Mouse (Mus musculus) kidney, embryonic 14.5 days (tissue): ENCODE measurements around the gene Cltrn. TPM values are rescaled to one million over a fixed set of nuclear protein-coding genes. Genes with fewer than 3 reads are reported as not detected.

Source experiments
- ATAC-seq: fragments of 200-750 bp; cut with Nextera tagmentation; 2 replicates; pipeline ENCODE4 v1.8.0; 2017; ENCODE audit warnings: moderate number of reproducible peaks, mild to moderate bottlenecking, moderate TSS enrichment, moderate library complexity; ENCODE audit not compliant: low FRiP score, low TSS enrichment
- H3K27ac ChIP-seq: fragments of 300-500 bp; sonication (generic); 2 replicates; pipeline ENCODE4 v1.5.1; 2014; ENCODE audit warnings: low read depth, mild to moderate bottlenecking, low read length, moderate library complexity, mixed read lengths
- H3K27me3 ChIP-seq: fragments of 300-500 bp; sonication (generic); 2 replicates; pipeline ENCODE4 v1.6.1; 2014; ENCODE audit warnings: mild to moderate bottlenecking, low read length; ENCODE audit not compliant: control insufficient read depth, insufficient read depth
- H3K36me3 ChIP-seq: fragments of 300-500 bp; sonication (generic); 2 replicates; pipeline ENCODE4 v1.6.1; 2014; ENCODE audit warnings: low read length, mixed read lengths; ENCODE audit not compliant: control insufficient read depth, insufficient read depth
- H3K4me1 ChIP-seq: fragments of 300-500 bp; sonication (generic); 2 replicates; pipeline ENCODE4 v1.6.1; 2014; ENCODE audit warnings: low read length, mixed read lengths; ENCODE audit not compliant: control insufficient read depth, insufficient read depth
- H3K4me2 ChIP-seq: fragments of 300-500 bp; sonication (generic); replicated peaks from 2 replicates; pipeline ENCODE4 v1.6.1; 2014; ENCODE audit warnings: low read depth, mild to moderate bottlenecking, low read length
- H3K4me3 ChIP-seq: fragments of 300-500 bp; sonication (generic); 2 replicates; pipeline ENCODE4 v1.5.1; 2014; ENCODE audit warnings: mild to moderate bottlenecking, low read length
- H3K9ac ChIP-seq: fragments of 300-500 bp; sonication (generic); 2 replicates; pipeline ENCODE4 v1.6.1; 2014; ENCODE audit warnings: low read depth, mild to moderate bottlenecking, low read length, moderate library complexity
- H3K9me3 ChIP-seq: fragments of 300-500 bp; sonication (generic); 2 replicates; pipeline ENCODE4 v1.6.1; 2016; ENCODE audit warnings: low read length; ENCODE audit not compliant: control insufficient read depth
- WGBS: fragments of 180-500 bp; shearing (Covaris S2); extraction: QIAGEN DNeasy Blood & Tissue Kit; methylation state at CpG from one replicate; pipeline ENCODE4 v1.1.7; 2014; 5-methylcytosine and 5-hydroxymethylcytosine counted together
- polyA plus RNA-seq: library from polyadenylated mRNA; unstranded; fragments of >200 nt; fragmentation: Nextera tagmentation; extraction: Ambion mirVana; gene quantifications from 2 replicates; pipeline ENCODE4 v1.2.1, GENCODE M21; 2014

The Cltrn gene
- polyA plus RNA-seq, 1 experiment from 2014 or later = 29.7 TPM

GRCm38 (mm10) chrX:164111146-164111545 lies 22.5 kb downstream of the Cltrn start:
- Histone ChIP-seq H3K27ac (no peak overlapping the region), H3K4me2 (no peak overlapping the region), H3K4me1 (no peaks in the 10 kb centered on the region), H3K4me3 (no peak overlapping the region), H3K27me3 (no peaks in the 10 kb centered on the region), H3K9me3 (no peaks in the 10 kb centered on the region), H3K36me3 (no peaks in the 10 kb centered on the region), H3K9ac (no peak overlapping the region)
- WGBS = 76% methylated on average over 3 of the region's 3 CpGs
- no peak for ATAC-seq

GRCm38 (mm10) chrX:164113744-164114143 lies 25.1 kb downstream of the Cltrn start:
- Histone ChIP-seq H3K9me3 (no peaks in the 10 kb centered on the region), H3K4me2 (no peak overlapping the region), H3K4me3 (no peak overlapping the region), H3K4me1 (no peaks in the 10 kb centered on the region), H3K36me3 (no peaks in the 10 kb centered on the region), H3K27ac (no peak overlapping the region), H3K27me3 (no peaks in the 10 kb centered on the region), H3K9ac (no peak overlapping the region)
- no peak for ATAC-seq
- 83% methylated on average over 6 of the region's 6 CpGs for WGBS

GRCm38 (mm10) chrX:164123942-164124341 lies 35.3 kb downstream of the Cltrn start:
- H3K36me3 ChIP-seq = no peaks in the 10 kb centered on the region
- WGBS = 93% methylated on average over 3 of the region's 3 CpGs
- H3K9ac ChIP-seq = no peak overlapping the region
- ATAC-seq = no peak
- no peak overlapping the region for H3K4me2 ChIP-seq
- no peak overlapping the region for H3K27ac ChIP-seq
- H3K4me1 ChIP-seq = no peaks in the 10 kb centered on the region
- no peaks in the 10 kb centered on the region for H3K9me3 ChIP-seq
- H3K27me3 ChIP-seq = no peaks in the 10 kb centered on the region
- H3K4me3 ChIP-seq = no peak overlapping the region

- Histone ChIP-seq H3K27me3 (no peaks in the 10 kb centered on the region; the same call in 1 of the 2 replicates), H3K9ac (no peak overlapping the region), H3K4me2 (no peak overlapping the region), H3K9me3 (no peaks in the 10 kb centered on the region), H3K4me3 (no peak overlapping the region), H3K4me1 (no peaks in the 10 kb centered on the region), H3K27ac (no peak overlapping the region), H3K36me3 (no peaks in the 10 kb centered on the region)
- no peak for ATAC-seq
- 95% methylated on average over 3 of the region's 3 CpGs for WGBS
Observed at GRCm38 (mm10) chrX:164133531-164133930, 44.9 kb downstream of the Cltrn start.

- Histone ChIP-seq H3K4me2 (no peak overlapping the region), H3K4me3 (no peak overlapping the region), H3K27ac (no peak overlapping the region), H3K36me3 (no peaks in the 10 kb centered on the region), H3K4me1 (no peaks in the 10 kb centered on the region), H3K9me3 (no peaks in the 10 kb centered on the region), H3K27me3 (no peaks in the 10 kb centered on the region; the same call in 1 of the 2 replicates), H3K9ac (no peak overlapping the region)
- WGBS = 85% methylated on average over 4 of the region's 4 CpGs
- no peak for ATAC-seq
Observed at GRCm38 (mm10) chrX:164135304-164135818, 46.7 kb downstream of the Cltrn start.

GRCm38 (mm10) chrX:164139032-164139431 lies 50.4 kb downstream of the Cltrn start, which contains the start of gene Ace2:
Gene Ace2 (plus strand): TSS chrX:164139332.
- Histone ChIP-seq H3K27me3 (no peaks in the 10 kb centered on the region), H3K36me3 (no peaks in the 10 kb centered on the region), H3K27ac (no peak within 1 kb of the TSS), H3K9me3 (no peaks in the 10 kb centered on the region), H3K4me1 (no peaks in the 10 kb centered on the region), H3K9ac (no peak within 1 kb of the TSS), H3K4me2 (no peak within 1 kb of the TSS), H3K4me3 (no peak within 1 kb of the TSS)
- WGBS = 85% methylated on average over 2 of the region's 2 CpGs
- no peak for ATAC-seq

GRCm38 (mm10) chrX:164145463-164146250 lies 57.0 kb downstream of the Cltrn start:
- H3K4me1 ChIP-seq = no peaks in the 10 kb centered on the region
- no peaks in the 10 kb centered on the region for H3K36me3 ChIP-seq
- H3K27me3 ChIP-seq = no peaks in the 10 kb centered on the region
- H3K27ac ChIP-seq = no peak overlapping the region
- no peaks in the 10 kb centered on the region for H3K9me3 ChIP-seq
- 88% methylated on average over 6 of the region's 6 CpGs for WGBS
- H3K9ac ChIP-seq = no peak overlapping the region
- H3K4me2 ChIP-seq = no peak overlapping the region
- no peak for ATAC-seq
- no peak overlapping the region for H3K4me3 ChIP-seq

GRCm38 (mm10) chrX:164152703-164153102 lies 64.1 kb downstream of the Cltrn start:
- H3K27me3 ChIP-seq = no peaks in the 10 kb centered on the region
- H3K9ac ChIP-seq = no peak overlapping the region
- no peak overlapping the region for H3K4me2 ChIP-seq
- H3K4me3 ChIP-seq = no peak overlapping the region
- 60% methylated on average over 2 of the region's 2 CpGs for WGBS
- H3K9me3 ChIP-seq = no peaks in the 10 kb centered on the region
- H3K27ac ChIP-seq = no peak overlapping the region
- H3K36me3 ChIP-seq = no peaks in the 10 kb centered on the region
- no peaks in the 10 kb centered on the region for H3K4me1 ChIP-seq
- no peak for ATAC-seq

GRCm38 (mm10) chrX:164153606-164154005 lies 65.0 kb downstream of the Cltrn start:
- Histone ChIP-seq H3K36me3 (no peaks in the 10 kb centered on the region), H3K27ac (no peak overlapping the region), H3K4me1 (no peaks in the 10 kb centered on the region), H3K4me3 (no peak overlapping the region), H3K4me2 (no peak overlapping the region), H3K27me3 (no peaks in the 10 kb centered on the region), H3K9me3 (no peaks in the 10 kb centered on the region), H3K9ac (no peak overlapping the region)
- no peak for ATAC-seq
